Comparison of ENCODE assay signal across 15 mouse cellular contexts in genomic region chr15:47299787-47300186, GRCm38 (mm10).
"Had no signal": no experiment of that assay in that cellular context is flagged by ENCODE, and none has a peak within 500 bp of the region (broad histone marks: within the 10 kb centered on the region; RNA-seq: fewer than 3 reads in every experiment).

No protein-coding gene starts in this region.

- H3K4me1 ChIP-seq: kidney, embryonic 15.5 days; limb, embryonic 15.5 days; liver, embryonic 13.5 days; lung, embryonic 15.5 days; megakaryocyte, embryonic 14.5 days; midbrain, embryonic 13.5 days; neural tube, embryonic 13.5 days had no signal

- H3K9me3 ChIP-seq: kidney, embryonic 15.5 days; limb, embryonic 15.5 days; liver, embryonic 13.5 days; lung, embryonic 15.5 days; midbrain, embryonic 13.5 days; neural tube, embryonic 13.5 days had no signal

- DNase-seq: kidney, adult 2 months; kidney, postnatal 14 days; liver, embryonic 13.5 days; liver, postnatal 0 days; lung, postnatal 14 days; thymus, postnatal 14 days had no signal

- H3K36me3 ChIP-seq: kidney, embryonic 15.5 days; limb, embryonic 15.5 days; liver, embryonic 13.5 days; lung, embryonic 15.5 days; midbrain, embryonic 13.5 days; neural tube, embryonic 13.5 days had no signal

- H3K4me2 ChIP-seq: kidney, embryonic 15.5 days; limb, embryonic 15.5 days; liver, embryonic 13.5 days; lung, embryonic 15.5 days; midbrain, embryonic 13.5 days; neural tube, embryonic 13.5 days had no signal

- H3K9ac ChIP-seq: kidney, embryonic 15.5 days; limb, embryonic 15.5 days; liver, embryonic 13.5 days; liver, postnatal 0 days; lung, embryonic 15.5 days; midbrain, embryonic 13.5 days; neural tube, embryonic 13.5 days had no signal

- H3K4me3 ChIP-seq: kidney, embryonic 15.5 days; left cerebral cortex, adult 2 months; limb, embryonic 15.5 days; liver, embryonic 13.5 days; lung, embryonic 15.5 days; megakaryocyte, embryonic 14.5 days; midbrain, embryonic 13.5 days; neural tube, embryonic 13.5 days had no signal

- H3K27ac ChIP-seq: kidney, embryonic 15.5 days; left cerebral cortex, adult 2 months; limb, embryonic 15.5 days; liver, embryonic 13.5 days; lung, embryonic 15.5 days; macrophage; midbrain, embryonic 13.5 days; neural tube, embryonic 13.5 days; stomach, postnatal 0 days had no signal

- ATAC-seq: liver, postnatal 0 days; midbrain, embryonic 13.5 days had no signal

- H3K27me3 ChIP-seq: kidney, embryonic 15.5 days; limb, embryonic 15.5 days; liver, embryonic 13.5 days; lung, embryonic 15.5 days; megakaryocyte, embryonic 14.5 days; midbrain, embryonic 13.5 days; neural tube, embryonic 13.5 days had no signal
